Mouse (Mus musculus): ENCODE measurements around the gene Bcas2. TPM values are rescaled to one million over a fixed set of nuclear protein-coding genes. Genes with fewer than 3 reads are reported as not detected.
"Not testable (repeated sequence)": the region's sequence is repeated elsewhere in the genome, so short reads cannot be mapped to it uniquely, and the experiment has no call there.

Bcas2 gene
- polyA plus RNA-seq, 1 experiment from 2014 or later, result 168 TPM

DNA sequence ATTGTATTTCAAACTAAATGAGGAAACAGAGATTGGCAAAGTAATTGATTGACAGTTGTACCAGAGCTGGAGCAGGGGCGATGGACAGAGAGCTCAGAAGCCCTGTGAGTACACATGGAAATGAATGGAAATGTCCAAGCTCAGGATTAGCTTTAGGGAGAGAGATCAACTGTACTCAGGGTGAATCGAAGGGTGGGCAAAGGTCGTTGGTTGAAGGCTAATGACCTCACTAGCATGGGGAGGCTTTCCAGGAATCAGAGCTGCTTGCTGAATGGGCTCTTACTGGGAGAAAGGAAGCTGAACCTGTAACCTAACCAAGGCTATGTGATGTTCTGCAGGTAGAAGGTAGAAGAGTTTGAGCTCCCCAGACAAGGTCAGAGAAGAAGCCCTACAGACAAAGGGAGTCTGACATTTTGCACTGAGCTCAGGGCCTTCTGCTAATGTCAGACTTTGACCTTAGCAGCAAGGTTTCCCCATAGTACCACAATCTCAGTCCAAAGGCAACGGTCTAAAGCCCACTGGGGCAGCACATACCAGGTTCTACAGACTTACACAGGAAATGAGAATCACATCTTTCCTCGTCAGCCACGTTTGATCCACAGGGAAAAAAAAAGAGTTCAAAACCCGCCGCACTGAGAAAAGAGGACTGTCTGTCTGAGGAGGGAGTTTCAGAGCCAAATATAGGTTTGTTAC, 43.3 kb downstream of the Bcas2 start:
- no peak for DNase-seq (ENCODE audit: low spot score)

GRCm38 (mm10) chr3:103215399-103215798, 43.9 kb downstream of the Bcas2 start:
- DNase-seq (ENCODE audit: low spot score), result not testable (repeated sequence)

- DNase-seq (ENCODE audit: low spot score), result no peak
Observed at GRCm38 (mm10) chr3:103221435-103221834, 50.0 kb downstream of the Bcas2 start.

- peak; percentile 40 for DNase-seq (ENCODE audit: low spot score)
Observed at GRCm38 (mm10) chr3:103223752-103224151, 52.3 kb downstream of the Bcas2 start.

GRCm38 (mm10) chr3:103224231-103224765, 52.8 kb downstream of the Bcas2 start:
- DNase-seq (ENCODE audit: low spot score), result no peak

DNA sequence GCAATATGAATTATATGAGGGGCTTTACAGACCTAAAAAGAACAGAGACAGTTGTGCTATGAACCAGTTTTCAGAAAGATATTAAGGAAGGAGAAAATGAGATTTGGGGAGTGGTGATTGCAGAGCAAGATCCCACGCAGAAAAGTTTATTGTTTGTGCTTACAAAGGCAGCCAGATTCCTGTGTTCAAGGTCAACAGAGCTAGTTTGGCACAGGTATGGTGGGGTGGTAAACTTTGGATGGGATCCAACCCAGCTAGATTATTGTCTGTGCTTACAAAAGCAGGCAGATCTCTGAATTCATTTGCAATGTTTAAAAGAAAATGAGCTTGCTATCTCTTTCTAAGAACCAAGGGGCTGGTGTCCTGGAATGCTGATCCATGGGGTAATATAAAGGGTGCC, 56.3 kb downstream of the Bcas2 start:
- no peak for DNase-seq (ENCODE audit: low spot score)

Other genes with a start within 250 kb of the Bcas2 start
- gene Sycp1, start 235.6 kb upstream of the Bcas2 start, polyA plus RNA-seq (2015; fragmentation: Nextera tagmentation; extraction: Ambion mirVana), result not detected in 2 replicates
- gene Nr1h5, start 207.5 kb upstream of the Bcas2 start, polyA plus RNA-seq (2015; fragmentation: Nextera tagmentation; extraction: Ambion mirVana), result not detected in 2 replicates
- 65.7 and 66.8 TPM in 2 replicates for gene Sike1, start 175.9 kb upstream of the Bcas2 start, polyA plus RNA-seq (2015; fragmentation: Nextera tagmentation; extraction: Ambion mirVana)
- 227 and 243 TPM in 2 replicates for gene Csde1, start 151.2 kb upstream of the Bcas2 start, polyA plus RNA-seq (2015; fragmentation: Nextera tagmentation; extraction: Ambion mirVana)
- 80.7 and 88.1 TPM in 2 replicates for gene Nras, start 113.4 kb upstream of the Bcas2 start, polyA plus RNA-seq (2015; fragmentation: Nextera tagmentation; extraction: Ambion mirVana)
- gene Ampd1, start 97.6 kb upstream of the Bcas2 start, polyA plus RNA-seq (2015; fragmentation: Nextera tagmentation; extraction: Ambion mirVana), result 20.8 and 22.8 TPM in 2 replicates
- 7.4 and 7.8 TPM in 2 replicates for gene Dennd2c, start 69.1 kb upstream of the Bcas2 start, polyA plus RNA-seq (2015; fragmentation: Nextera tagmentation; extraction: Ambion mirVana)
- 12.1 and 19.0 TPM in 2 replicates for gene Trim33, start 107.6 kb downstream of the Bcas2 start, polyA plus RNA-seq (2015; fragmentation: Nextera tagmentation; extraction: Ambion mirVana)

All from thymus, postnatal 0 days (tissue).